Mouse (Mus musculus) E14TG2a.4 (cell line): ENCODE results near the gene Ccdc13.

Experiments used
- H3K27me3 ChIP-seq: 2 replicates; pipeline ENCODE4 v1.6.1; 2014; ENCODE audit warnings: low read length, control low read depth; ENCODE audit not compliant: insufficient read depth
- H3K36me3 ChIP-seq: 2 replicates; pipeline ENCODE4 v1.6.1; 2014; ENCODE audit warnings: low read length, control low read depth; ENCODE audit not compliant: insufficient read depth
- H3K4me1 ChIP-seq: replicated peaks from 2 replicates; pipeline ENCODE4 v1.6.1; 2014; ENCODE audit warnings: low read depth, low read length, control low read depth
- H3K4me3 ChIP-seq: replicated peaks from 2 replicates; pipeline ENCODE4 v1.5.1; 2014; ENCODE audit warnings: mild to moderate bottlenecking, low read length
- H3K9me3 ChIP-seq: 2 replicates; pipeline ENCODE4 v1.6.1; 2014; ENCODE audit warnings: low read length, control low read depth
- CTCF ChIP-seq: conservative IDR thresholded peaks from 2 replicates; pipeline ENCODE4 v1.5.1; 2014; ENCODE audit warnings: low read length
- NANOG ChIP-seq: IDR thresholded peaks from 2 replicates; pipeline ENCODE4 v1.6.1; 2014; ENCODE audit warnings: borderline replicate concordance, low read length, mixed read lengths
- POU5F1 ChIP-seq: IDR thresholded peaks from 2 replicates; pipeline ENCODE4 v1.6.1; 2014; ENCODE audit warnings: low read length, borderline replicate concordance

Ccdc13 gene

DNA sequence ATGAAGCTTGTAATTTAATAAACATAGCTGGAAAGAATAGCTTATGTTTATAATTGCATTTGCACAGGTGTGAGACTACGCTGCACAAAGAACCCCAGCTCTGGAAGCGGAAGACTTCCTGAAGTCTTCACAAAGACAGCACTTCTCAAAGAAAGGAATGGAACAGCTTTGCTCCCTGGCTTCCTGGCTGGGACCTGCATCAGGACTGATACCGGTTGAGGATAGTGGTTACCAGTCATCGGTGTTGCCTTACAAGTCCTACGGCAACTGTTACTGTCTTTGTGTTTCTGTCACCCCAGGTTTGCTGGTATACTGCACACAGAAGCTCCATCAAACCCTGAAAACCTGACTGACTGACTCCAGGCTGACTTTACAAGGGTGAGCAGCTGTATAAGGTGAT, 30.2 kb upstream of the Ccdc13 start:
- Histone ChIP-seq H3K4me3 (no peak overlapping the region), H3K9me3 (no peaks in the 10 kb centered on the region), H3K27me3 (no peaks in the 10 kb centered on the region), H3K4me1 (no peaks in the 10 kb centered on the region), H3K36me3 (no peaks in the 10 kb centered on the region)
- TF ChIP-seq CTCF (no peak), NANOG (no peak), POU5F1 (no peak)

DNA sequence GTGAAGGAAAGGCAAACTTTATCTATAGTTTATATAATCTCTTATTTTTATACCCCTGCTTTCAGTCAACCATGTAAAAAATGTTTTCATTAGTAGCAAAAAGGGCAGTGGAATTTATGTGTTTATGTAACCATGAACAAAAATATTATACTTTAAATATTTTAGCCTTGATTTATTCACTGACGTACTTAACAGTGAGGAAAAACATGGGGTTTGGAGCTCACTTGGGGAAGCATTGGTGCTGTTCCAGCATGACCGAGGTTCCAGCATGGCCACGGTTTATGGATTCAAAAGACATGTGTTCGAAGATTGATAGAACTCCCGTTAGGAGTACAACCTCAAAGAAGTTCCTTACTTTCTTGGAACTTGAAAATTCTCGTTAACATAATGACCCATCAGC, 29.0 kb upstream of the Ccdc13 start:
- Histone ChIP-seq H3K36me3 (no peaks in the 10 kb centered on the region), H3K4me3 (no peak overlapping the region), H3K27me3 (no peaks in the 10 kb centered on the region; the same call in 1 of the 2 replicates), H3K9me3 (no peaks in the 10 kb centered on the region), H3K4me1 (no peaks in the 10 kb centered on the region)
- TF ChIP-seq CTCF (no peak), NANOG (no peak), POU5F1 (no peak)

DNA sequence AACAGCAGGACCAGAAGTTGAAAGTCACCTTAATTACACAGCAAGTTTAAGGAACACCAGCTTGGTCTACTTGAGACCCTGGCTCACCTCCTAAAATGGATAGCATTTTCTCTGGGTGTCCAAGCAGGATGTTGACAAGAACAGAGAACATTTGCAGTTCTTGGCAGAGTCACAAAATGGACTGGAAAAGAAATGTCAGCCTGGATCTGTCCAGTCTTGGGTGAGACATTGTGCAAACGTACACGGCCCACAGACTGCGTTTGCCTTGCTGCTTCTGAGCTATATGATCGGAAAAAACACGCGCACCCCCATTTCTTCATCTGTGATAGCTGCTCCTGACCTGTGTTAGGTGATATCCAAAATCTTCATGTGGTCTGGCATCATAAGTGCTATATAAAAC, 28.4 kb upstream of the Ccdc13 start:
- Histone ChIP-seq H3K4me1 (no peaks in the 10 kb centered on the region), H3K4me3 (no peak overlapping the region), H3K27me3 (no peaks in the 10 kb centered on the region; the same call in 1 of the 2 replicates), H3K9me3 (no peaks in the 10 kb centered on the region), H3K36me3 (no peaks in the 10 kb centered on the region)
- TF ChIP-seq CTCF (no peak), NANOG (no peak), POU5F1 (no peak)

DNA sequence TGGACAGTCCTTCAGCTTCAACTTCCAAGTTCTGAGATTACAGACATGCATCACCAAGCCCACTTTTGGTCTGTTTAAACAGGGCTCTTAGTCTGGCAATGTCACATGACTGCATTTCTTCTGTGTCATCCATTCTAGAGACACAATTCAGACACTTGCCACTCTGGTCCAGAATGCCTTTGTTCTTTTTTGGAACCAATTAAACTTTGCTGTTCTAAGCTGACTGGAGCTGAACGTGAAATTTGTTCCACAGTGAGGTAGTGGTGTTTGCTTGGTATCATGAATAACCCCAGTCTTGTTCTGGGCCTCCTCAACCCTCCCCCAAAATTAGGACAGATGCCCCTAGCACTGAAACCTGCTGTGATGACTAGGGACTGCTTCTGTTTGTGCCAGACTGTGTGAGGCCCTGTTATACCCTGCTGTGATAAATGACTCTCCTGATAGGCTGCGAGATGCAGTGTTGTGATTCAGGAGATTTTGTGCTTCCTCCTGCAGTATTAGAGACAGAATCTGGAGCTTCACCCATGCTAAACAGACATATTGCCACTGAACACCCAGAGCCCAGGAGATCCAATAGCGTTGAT, 26.3 kb upstream of the Ccdc13 start:
- no peaks in the 10 kb centered on the region; the same call in 1 of the 2 replicates for H3K27me3 ChIP-seq
- no peaks in the 10 kb centered on the region for H3K4me1 ChIP-seq
- no peaks in the 10 kb centered on the region for H3K36me3 ChIP-seq
- H3K4me3 ChIP-seq: no peak overlapping the region
- H3K9me3 ChIP-seq: no peaks in the 10 kb centered on the region
- no peak for TF ChIP-seq POU5F1
- TF ChIP-seq CTCF: no peak
- no peak for TF ChIP-seq NANOG

DNA sequence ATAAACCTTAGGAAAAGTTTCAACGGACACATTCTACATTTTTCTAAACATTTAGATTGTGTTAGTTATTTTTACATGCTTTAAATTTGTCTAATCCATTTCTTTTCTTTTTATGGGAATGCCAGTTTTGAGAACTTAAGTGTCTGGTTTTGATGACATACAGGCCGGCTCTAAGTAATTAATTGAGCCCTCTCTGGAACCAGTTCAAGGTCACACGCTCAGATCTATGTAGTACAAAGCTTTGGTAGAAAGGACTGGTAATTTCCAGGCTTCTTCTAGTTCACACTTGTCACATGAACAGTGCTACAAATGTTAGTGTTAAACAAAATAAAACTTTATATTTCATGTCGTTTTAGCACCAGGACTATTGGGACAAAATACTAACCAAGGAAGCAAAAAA, 25.6 kb upstream of the Ccdc13 start:
- Histone ChIP-seq H3K27me3 (no peaks in the 10 kb centered on the region; the same call in 1 of the 2 replicates), H3K36me3 (peaks cover 1% of the 10 kb centered on the region; the same call in 1 of the 2 replicates), H3K9me3 (no peaks in the 10 kb centered on the region), H3K4me1 (no peaks in the 10 kb centered on the region), H3K4me3 (no peak overlapping the region)
- no peak for TF ChIP-seq CTCF
- TF ChIP-seq NANOG: no peak
- no peak for TF ChIP-seq POU5F1

DNA sequence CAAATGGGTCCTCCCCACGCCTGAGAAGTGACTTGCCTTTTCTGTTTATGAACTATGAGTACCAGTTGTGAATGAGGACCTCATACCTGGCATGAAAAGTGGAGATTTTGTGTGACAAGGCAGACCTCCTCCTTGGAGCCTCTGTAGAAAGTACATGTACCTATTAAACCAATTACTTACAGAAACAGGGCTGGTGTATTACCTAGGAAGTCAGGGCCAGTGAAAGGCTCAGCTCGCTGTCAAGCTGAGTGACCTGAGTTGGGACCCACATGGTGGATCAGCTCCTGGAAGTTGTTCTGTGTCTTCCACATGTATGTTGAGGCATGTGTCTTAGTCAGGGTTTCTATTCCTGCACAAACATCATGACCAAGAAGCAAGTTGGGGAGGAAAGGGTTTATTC, 21.7 kb upstream of the Ccdc13 start:
- no peak overlapping the region for H3K4me3 ChIP-seq
- peaks cover 11% of the 10 kb centered on the region for H3K36me3 ChIP-seq
- TF ChIP-seq NANOG (no peak), CTCF (no peak), POU5F1 (no peak)
- H3K27me3 ChIP-seq: no peaks in the 10 kb centered on the region; the same call in 1 of the 2 replicates
- no peaks in the 10 kb centered on the region for H3K9me3 ChIP-seq
- H3K4me1 ChIP-seq: peaks cover 16% of the 10 kb centered on the region

DNA sequence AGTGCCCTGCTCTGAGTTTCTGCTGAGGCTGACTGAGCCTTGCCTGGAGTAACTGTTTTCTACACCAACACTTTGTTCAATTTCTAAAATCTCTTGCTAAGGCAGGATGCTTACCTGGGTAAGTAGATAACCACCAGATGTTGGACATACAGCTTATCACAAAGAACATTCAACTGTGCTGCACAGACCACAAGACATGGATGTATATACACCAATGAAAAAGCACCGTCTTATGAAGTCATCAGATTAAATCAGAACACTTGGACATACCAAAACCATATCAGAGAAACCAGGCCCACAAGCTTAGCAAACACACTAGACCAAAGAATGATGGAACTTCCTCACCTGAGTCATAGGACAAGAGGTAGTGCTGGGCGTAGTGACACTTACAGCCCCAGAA, 20.1 kb upstream of the Ccdc13 start:
- Histone ChIP-seq H3K27me3 (no peaks in the 10 kb centered on the region; the same call in 1 of the 2 replicates), H3K4me1 (peaks cover 31% of the 10 kb centered on the region), H3K4me3 (no peak overlapping the region), H3K9me3 (no peaks in the 10 kb centered on the region), H3K36me3 (peaks cover 25% of the 10 kb centered on the region)
- TF ChIP-seq NANOG (no peak), CTCF (no peak), POU5F1 (no peak)

DNA sequence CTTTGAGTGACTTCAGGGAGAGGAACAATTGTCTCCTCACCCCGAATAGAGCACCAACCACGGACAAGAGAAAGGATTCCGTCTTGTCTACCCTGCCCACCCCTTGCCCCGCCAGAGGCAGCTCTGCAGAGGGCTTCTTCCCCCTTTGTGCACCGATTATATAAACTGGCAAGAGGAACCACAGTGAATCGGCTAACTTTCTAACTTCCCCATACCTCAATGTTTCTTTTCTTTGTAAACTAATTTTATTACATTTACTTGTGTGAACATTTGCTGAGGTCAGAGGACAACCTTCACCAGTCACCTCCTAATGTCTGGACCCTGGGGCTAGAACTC, 18.9 kb upstream of the Ccdc13 start, which contains the start of gene Higd1a:
Gene Higd1a, minus strand, starts transcription at position 210 of the 336 bp plus-strand sequence.
- H3K36me3 ChIP-seq: peaks cover 35% of the 10 kb centered on the region
- H3K9me3 ChIP-seq: no peaks in the 10 kb centered on the region
- no peak for TF ChIP-seq POU5F1

More for the DNA sequence above, 18.9 kb upstream of the Ccdc13 start, which contains the start of gene Higd1a:
- Histone ChIP-seq H3K4me3 (peak within 1 kb of the TSS; percentile 93), H3K4me1 (peaks cover 43% of the 10 kb centered on the region), H3K27me3 (no peaks in the 10 kb centered on the region)
